Mouse (Mus musculus) C2C12 (cell line): ENCODE measurements around the gene Zfp341.

Experiments
- CEBPB ChIP-seq: IDR thresholded peaks from one replicate; pipeline ENCODE4 v1.6.1; 2011; ENCODE audit warnings: low read depth, mild to moderate bottlenecking, control low read depth, moderate library complexity
- CTCF ChIP-seq: IDR thresholded peaks from one replicate; pipeline ENCODE4 v1.5.1; 2011; ENCODE audit not compliant: control insufficient read depth, insufficient read depth, insufficient read length
- MAX ChIP-seq: IDR thresholded peaks from one replicate; pipeline ENCODE4 v1.6.1; 2011; ENCODE audit warnings: mild to moderate bottlenecking, control low read depth
- MYOD1 ChIP-seq: IDR thresholded peaks from one replicate; pipeline ENCODE4 v1.6.1; 2011; ENCODE audit warnings: low read depth; ENCODE audit not compliant: control insufficient read depth, insufficient read length
- MYOG ChIP-seq: IDR thresholded peaks from one replicate; pipeline ENCODE4 v1.6.1; 2011; ENCODE audit not compliant: control insufficient read depth, insufficient read length; ENCODE audit errors: extremely low read depth
- USF1 ChIP-seq: IDR thresholded peaks from one replicate; pipeline ENCODE4 v1.6.1; 2011; ENCODE audit warnings: low read depth, mild to moderate bottlenecking, control low read depth, moderate library complexity

- TF ChIP-seq CEBPB = no peak
- TF ChIP-seq CTCF = no peak
- no peak for TF ChIP-seq MAX
- no peak for TF ChIP-seq MYOD1
- no peak for TF ChIP-seq USF1
- TF ChIP-seq MYOG = no peak
These were observed 44.6 kb downstream of the Zfp341 start for GRCm38 (mm10) chr2:154657486-154658237.
